ENCODE assay signal across 8 mouse cellular contexts in the genomic region with DNA sequence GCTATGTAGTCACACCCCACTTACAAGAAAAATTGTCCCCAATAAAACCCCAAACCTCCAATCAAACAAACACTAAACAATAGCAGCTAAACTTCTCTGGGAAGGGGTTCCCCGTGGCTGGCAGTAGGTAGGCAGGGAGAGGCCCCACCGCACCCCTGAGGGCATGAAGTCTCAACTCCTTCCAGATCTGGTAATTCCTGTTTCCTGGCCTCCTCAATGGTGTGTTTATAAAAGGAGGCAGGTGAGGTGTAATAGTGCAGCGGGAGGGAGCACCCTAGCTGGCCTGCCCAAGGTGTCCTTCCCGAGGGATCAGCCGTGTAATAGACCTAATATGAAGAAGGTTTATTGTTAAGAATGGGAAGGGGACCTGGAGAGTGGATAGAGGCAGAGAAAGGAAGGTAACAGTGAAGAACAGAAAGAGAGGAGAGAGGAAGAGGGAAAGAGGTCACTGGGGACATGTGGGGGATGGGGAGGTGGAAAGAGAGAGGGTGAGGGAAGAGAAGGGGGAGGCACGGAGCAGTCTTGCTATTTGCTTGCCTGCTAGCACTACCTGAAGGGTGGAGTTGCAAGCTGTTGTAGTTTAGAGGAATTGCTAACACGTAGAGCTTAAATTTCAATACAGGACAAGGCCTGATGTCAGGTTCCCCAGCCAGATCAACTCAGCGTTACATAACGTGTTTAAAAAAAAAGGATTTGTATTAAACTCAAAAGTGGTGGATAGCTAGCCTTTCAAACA. TPM values are rescaled to one million over a fixed set of nuclear protein-coding genes. Genes with fewer than 3 reads are reported as not detected.
A peak's percentile ranks its signal among the peaks of the same experiment; 100 is the strongest.
DNase-seq lines count a peak whose midpoint lies in the region; ATAC-seq lines count a peak whose summit lies in the region.

No protein-coding gene starts in this region.

- H3K36me3 ChIP-seq in forebrain, embryonic 14.5 days (ENCODE audit: control insufficient read depth, insufficient read depth, low read length), result no peaks in the 10 kb centered on the region
- no peaks in the 10 kb centered on the region for H3K36me3 ChIP-seq in forebrain, embryonic 12.5 days (replicated peaks)
- H3K36me3 ChIP-seq in liver, embryonic 12.5 days, result no peaks in the 10 kb centered on the region
- H3K36me3 ChIP-seq in hindbrain, embryonic 16.5 days (ENCODE audit: control insufficient read depth, insufficient read depth, low read length), result no peaks in the 10 kb centered on the region
- no peaks in the 10 kb centered on the region for H3K36me3 ChIP-seq in midbrain, embryonic 16.5 days (ENCODE audit: control insufficient read depth, insufficient read depth, low read length)

- peak; percentile 24; the same call in 1 of the 2 replicates for ATAC-seq in forebrain, embryonic 14.5 days
- no peak for ATAC-seq in forebrain, embryonic 12.5 days (ENCODE audit: low FRiP score)
- no peak for ATAC-seq in liver, embryonic 12.5 days
- peak; percentile 25; the same call in 1 of the 2 replicates for ATAC-seq in hindbrain, embryonic 16.5 days
- peak; percentile 8; the same call in 1 of the 2 replicates for ATAC-seq in midbrain, embryonic 16.5 days

- no peak for DNase-seq in forebrain, embryonic 14.5 days (ENCODE audit: low spot score)
- DNase-seq in liver, result no peak
- DNase-seq in left cerebral cortex, adult 18-20 months (ENCODE audit: low spot score in 2 of 2), result no peak
- DNase-seq in layer of hippocampus, adult 18-20 months (ENCODE audit: low spot score in 2 of 2), result no peak

- no peaks in the 10 kb centered on the region for H3K9me3 ChIP-seq in forebrain, embryonic 14.5 days (replicated peaks; ENCODE audit: control insufficient read depth, low read length)
- H3K9me3 ChIP-seq in forebrain, embryonic 12.5 days, result no peaks in the 10 kb centered on the region
- no peaks in the 10 kb centered on the region for H3K9me3 ChIP-seq in liver, embryonic 12.5 days (replicated peaks)
- H3K9me3 ChIP-seq in hindbrain, embryonic 16.5 days (ENCODE audit: control insufficient read depth, low read length), result no peaks in the 10 kb centered on the region
- no peaks in the 10 kb centered on the region for H3K9me3 ChIP-seq in midbrain, embryonic 16.5 days (replicated peaks; ENCODE audit: control insufficient read depth, low read length, poor library complexity, severe bottlenecking)

- H3K4me2 ChIP-seq in forebrain, embryonic 14.5 days (ENCODE audit: low read length), result peak overlapping the region; percentile 39; the same call in 1 of the 2 replicates
- H3K4me2 ChIP-seq in forebrain, embryonic 12.5 days, result no peak overlapping the region
- peak overlapping the region; percentile 61; the same call in 1 of the 2 replicates for H3K4me2 ChIP-seq in liver, embryonic 12.5 days
- peak overlapping the region; percentile 54 for H3K4me2 ChIP-seq in hindbrain, embryonic 16.5 days (ENCODE audit: low read length)
- H3K4me2 ChIP-seq in midbrain, embryonic 16.5 days (ENCODE audit: low read length), result peak overlapping the region; percentile 54; the same call in 1 of the 2 replicates

- WGBS in forebrain, embryonic 14.5 days, result 83% methylated on average over 9 of the region's 9 CpGs
- 83% methylated on average over 9 of the region's 9 CpGs for WGBS in forebrain, embryonic 12.5 days
- WGBS in liver, embryonic 12.5 days (ENCODE audit: insufficient replicate concordance), result 79% methylated on average over 9 of the region's 9 CpGs
- 87% methylated on average over 9 of the region's 9 CpGs for WGBS in hindbrain, embryonic 16.5 days
- WGBS in midbrain, embryonic 16.5 days, result 89% methylated on average over 9 of the region's 9 CpGs

- H3K4me1 ChIP-seq in forebrain, embryonic 14.5 days (ENCODE audit: control insufficient read depth, insufficient read depth, low read length), result no peaks in the 10 kb centered on the region
- peaks cover 8% of the 10 kb centered on the region; the same call in 1 of the 2 replicates for H3K4me1 ChIP-seq in forebrain, embryonic 12.5 days
- peaks cover 15% of the 10 kb centered on the region for H3K4me1 ChIP-seq in liver, embryonic 12.5 days
- H3K4me1 ChIP-seq in hindbrain, embryonic 16.5 days (ENCODE audit: control insufficient read depth, insufficient read depth, low read depth, low read length), result peaks cover 4% of the 10 kb centered on the region; the same call in 1 of the 2 replicates
- H3K4me1 ChIP-seq in midbrain, embryonic 16.5 days (ENCODE audit: control insufficient read depth, insufficient read depth, low read length), result no peaks in the 10 kb centered on the region; the same call in 1 of the 2 replicates

- no peak overlapping the region for H3K27ac ChIP-seq in forebrain, embryonic 14.5 days (ENCODE audit: low read depth, low read length)
- no peak overlapping the region for H3K27ac ChIP-seq in forebrain, embryonic 12.5 days
- H3K27ac ChIP-seq in liver, embryonic 12.5 days, result no peak overlapping the region
- no peak overlapping the region for H3K27ac ChIP-seq in hindbrain, embryonic 16.5 days (ENCODE audit: low read depth, low read length)
- H3K27ac ChIP-seq in midbrain, embryonic 16.5 days (ENCODE audit: low read length), result no peak overlapping the region

- H3K27me3 ChIP-seq in forebrain, embryonic 14.5 days (replicated peaks; ENCODE audit: control insufficient read depth, insufficient read depth, low read length), result no peaks in the 10 kb centered on the region
- H3K27me3 ChIP-seq in forebrain, embryonic 12.5 days, result no peaks in the 10 kb centered on the region
- 0 out of 2 replicates have a peak, but pooled peaks cover 7% of the 10 kb centered on the region for H3K27me3 ChIP-seq in liver, embryonic 12.5 days (replicated peaks)
- H3K27me3 ChIP-seq in hindbrain, embryonic 16.5 days (replicated peaks; ENCODE audit: control insufficient read depth, insufficient read depth, low read length), result no peaks in the 10 kb centered on the region
- no peaks in the 10 kb centered on the region for H3K27me3 ChIP-seq in midbrain, embryonic 16.5 days (ENCODE audit: control insufficient read depth, insufficient read depth, low read depth, low read length)

- no peak overlapping the region for H3K4me3 ChIP-seq in forebrain, embryonic 14.5 days (ENCODE audit: low read depth, low read length)
- H3K4me3 ChIP-seq in forebrain, embryonic 12.5 days (replicated peaks), result no peak overlapping the region
- H3K4me3 ChIP-seq in liver, embryonic 12.5 days, result no peak overlapping the region
- H3K4me3 ChIP-seq in hindbrain, embryonic 16.5 days (ENCODE audit: low read length), result no peak overlapping the region
- no peak overlapping the region for H3K4me3 ChIP-seq in midbrain, embryonic 16.5 days (ENCODE audit: low read depth, low read length)

- no peak overlapping the region for H3K9ac ChIP-seq in forebrain, embryonic 14.5 days (ENCODE audit: low read length)
- H3K9ac ChIP-seq in forebrain, embryonic 12.5 days, result no peak overlapping the region
- 0 out of 2 replicates have a peak overlapping the region, but pooled peaks have one; percentile 22 for H3K9ac ChIP-seq in liver, embryonic 12.5 days
- H3K9ac ChIP-seq in hindbrain, embryonic 16.5 days (ENCODE audit: low read depth, low read length), result no peak overlapping the region
- no peak overlapping the region for H3K9ac ChIP-seq in midbrain, embryonic 16.5 days (ENCODE audit: low read depth, low read length)

RNA-seq across cellular contexts. Expression of gene Mki67, which starts 18.9 kb away (rescaled TPM):
- 22.9 and 28.8 TPM in 2 replicates for polyA plus RNA-seq in forebrain, embryonic 14.5 days (2014; fragmentation: Nextera tagmentation; extraction: Ambion mirVana)
- 63.2 and 67.6 TPM in 2 replicates for polyA plus RNA-seq in forebrain, embryonic 12.5 days (2016; fragmentation: Nextera tagmentation; extraction: Ambion mirVana)
- 108 and 118 TPM in 2 replicates for polyA plus RNA-seq in liver, embryonic 12.5 days (2016; fragmentation: Nextera tagmentation; extraction: Ambion mirVana)
- polyA plus RNA-seq in hindbrain, embryonic 16.5 days (2015; fragmentation: Nextera tagmentation; extraction: Ambion mirVana), result 5.6 and 6.4 TPM in 2 replicates
- polyA plus RNA-seq in midbrain, embryonic 16.5 days (2015; fragmentation: Nextera tagmentation; extraction: Ambion mirVana), result 3.3 and 5.1 TPM in 2 replicates
- under 1 TPM; 0.12 to 0.30 TPM for total RNA-seq in left cerebral cortex, adult 18-20 months (2021)
- total RNA-seq in layer of hippocampus, adult 18-20 months (2021), result under 1 TPM; 0.20 to 0.23 TPM

Comparison
In these comparisons a context has a peak if more than half of its experiments do, and no peak if none do; other contexts are left out.
1. ATAC-seq: peak in forebrain, embryonic 14.5 days (single experiment), hindbrain, embryonic 16.5 days (single experiment) and midbrain, embryonic 16.5 days (single experiment); none in forebrain, embryonic 12.5 days (single experiment) and liver, embryonic 12.5 days (single experiment).